Mouse (Mus musculus): Measurements from ENCODE around the gene Arl8b. TPM values are rescaled to one million over a fixed set of nuclear protein-coding genes. Genes with fewer than 3 reads are reported as not detected.

Arl8b gene
- polyA plus RNA-seq, 1 experiment from 2014 or later, result 94.1 TPM

- no peaks in the 10 kb centered on the region for H3K9me3 ChIP-seq (replicated peaks; ENCODE audit: control insufficient read depth, low read length)
- H3K9ac ChIP-seq (ENCODE audit: low read length), result no peak overlapping the region
- WGBS, result 84% methylated on average over 4 of the region's 4 CpGs
- ATAC-seq (ENCODE audit: insufficient read depth, low FRiP score), result no peak
- H3K4me3 ChIP-seq (replicated peaks; ENCODE audit: low read length), result no peak overlapping the region
- peaks cover 21% of the 10 kb centered on the region for H3K4me1 ChIP-seq (ENCODE audit: control insufficient read depth, insufficient read depth, low read length)
- no peak overlapping the region for H3K4me2 ChIP-seq (ENCODE audit: low read depth, low read length)
- H3K27me3 ChIP-seq (ENCODE audit: control insufficient read depth, insufficient read depth, low read length), result no peaks in the 10 kb centered on the region
- peaks cover 3% of the 10 kb centered on the region; the same call in 1 of the 2 replicates for H3K36me3 ChIP-seq (ENCODE audit: control insufficient read depth, insufficient read depth, low read length)
- no peak overlapping the region for H3K27ac ChIP-seq (ENCODE audit: low read length)
Observed at GRCm38 (mm10) chr6:108837958-108838357, 55.1 kb downstream of the Arl8b start.

- 72% methylated on average over 4 of the region's 4 CpGs for WGBS
- H3K9me3 ChIP-seq (replicated peaks; ENCODE audit: control insufficient read depth, low read length), result no peaks in the 10 kb centered on the region
- H3K4me2 ChIP-seq (ENCODE audit: low read depth, low read length), result no peak overlapping the region
- no peak overlapping the region for H3K4me3 ChIP-seq (replicated peaks; ENCODE audit: low read length)
- ATAC-seq (ENCODE audit: insufficient read depth, low FRiP score), result no peak
- H3K27me3 ChIP-seq (ENCODE audit: control insufficient read depth, insufficient read depth, low read length), result no peaks in the 10 kb centered on the region
- peaks cover 12% of the 10 kb centered on the region for H3K4me1 ChIP-seq (ENCODE audit: control insufficient read depth, insufficient read depth, low read length)
- H3K9ac ChIP-seq (ENCODE audit: low read length), result no peak overlapping the region
- peaks cover 9% of the 10 kb centered on the region; the same call in 1 of the 2 replicates for H3K36me3 ChIP-seq (ENCODE audit: control insufficient read depth, insufficient read depth, low read length)
- no peak overlapping the region for H3K27ac ChIP-seq (ENCODE audit: low read length)
Observed at GRCm38 (mm10) chr6:108839432-108839831, 56.5 kb downstream of the Arl8b start.

GRCm38 (mm10) chr6:108840861-108841640 lies 58.2 kb downstream of the Arl8b start:
- peaks cover 1% of the 10 kb centered on the region; the same call in 1 of the 2 replicates for H3K4me1 ChIP-seq (ENCODE audit: control insufficient read depth, insufficient read depth, low read length)
- no peak overlapping the region for H3K27ac ChIP-seq (ENCODE audit: low read length)
- no peak overlapping the region for H3K4me2 ChIP-seq (ENCODE audit: low read depth, low read length)
- H3K9ac ChIP-seq (ENCODE audit: low read length), result no peak overlapping the region
- H3K4me3 ChIP-seq (replicated peaks; ENCODE audit: low read length), result no peak overlapping the region
- ATAC-seq (ENCODE audit: insufficient read depth, low FRiP score), result no peak
- H3K27me3 ChIP-seq (ENCODE audit: control insufficient read depth, insufficient read depth, low read length), result no peaks in the 10 kb centered on the region
- no peaks in the 10 kb centered on the region for H3K9me3 ChIP-seq (replicated peaks; ENCODE audit: control insufficient read depth, low read length)
- WGBS, result 92% methylated on average over 8 of the region's 8 CpGs
- peaks cover 11% of the 10 kb centered on the region; the same call in 1 of the 2 replicates for H3K36me3 ChIP-seq (ENCODE audit: control insufficient read depth, insufficient read depth, low read length)

- no peak for ATAC-seq (ENCODE audit: insufficient read depth, low FRiP score)
- Histone ChIP-seq H3K27me3 (ENCODE audit: control insufficient read depth, insufficient read depth, low read length) (no peaks in the 10 kb centered on the region), H3K36me3 (ENCODE audit: control insufficient read depth, insufficient read depth, low read length) (peaks cover 15% of the 10 kb centered on the region), H3K27ac (ENCODE audit: low read length) (no peak overlapping the region), H3K4me3 (replicated peaks; ENCODE audit: low read length) (no peak overlapping the region), H3K9ac (ENCODE audit: low read length) (no peak overlapping the region), H3K4me1 (ENCODE audit: control insufficient read depth, insufficient read depth, low read length) (no peaks in the 10 kb centered on the region), H3K9me3 (replicated peaks; ENCODE audit: control insufficient read depth, low read length) (no peaks in the 10 kb centered on the region), H3K4me2 (ENCODE audit: low read depth, low read length) (no peak overlapping the region)
- 77% methylated on average over 1 of the region's 1 CpGs for WGBS
Observed at GRCm38 (mm10) chr6:108843664-108844063, 60.8 kb downstream of the Arl8b start.

GRCm38 (mm10) chr6:108844093-108844492 lies 61.2 kb downstream of the Arl8b start:
- H3K4me3 ChIP-seq (replicated peaks; ENCODE audit: low read length), result no peak overlapping the region
- H3K9ac ChIP-seq (ENCODE audit: low read length), result no peak overlapping the region
- 79% methylated on average over 3 of the region's 3 CpGs for WGBS
- no peaks in the 10 kb centered on the region for H3K27me3 ChIP-seq (ENCODE audit: control insufficient read depth, insufficient read depth, low read length)
- no peak for ATAC-seq (ENCODE audit: insufficient read depth, low FRiP score)
- H3K4me2 ChIP-seq (ENCODE audit: low read depth, low read length), result no peak overlapping the region
- peaks cover 18% of the 10 kb centered on the region for H3K36me3 ChIP-seq (ENCODE audit: control insufficient read depth, insufficient read depth, low read length)
- no peak overlapping the region for H3K27ac ChIP-seq (ENCODE audit: low read length)
- no peaks in the 10 kb centered on the region for H3K4me1 ChIP-seq (ENCODE audit: control insufficient read depth, insufficient read depth, low read length)
- H3K9me3 ChIP-seq (replicated peaks; ENCODE audit: control insufficient read depth, low read length), result no peaks in the 10 kb centered on the region

GRCm38 (mm10) chr6:108844771-108845170 lies 61.9 kb downstream of the Arl8b start:
- Histone ChIP-seq H3K27me3 (ENCODE audit: control insufficient read depth, insufficient read depth, low read length) (no peaks in the 10 kb centered on the region), H3K9me3 (replicated peaks; ENCODE audit: control insufficient read depth, low read length) (no peaks in the 10 kb centered on the region), H3K27ac (ENCODE audit: low read length) (no peak overlapping the region), H3K4me1 (ENCODE audit: control insufficient read depth, insufficient read depth, low read length) (no peaks in the 10 kb centered on the region), H3K9ac (ENCODE audit: low read length) (no peak overlapping the region), H3K36me3 (ENCODE audit: control insufficient read depth, insufficient read depth, low read length) (peaks cover 22% of the 10 kb centered on the region), H3K4me3 (replicated peaks; ENCODE audit: low read length) (no peak overlapping the region), H3K4me2 (ENCODE audit: low read depth, low read length) (no peak overlapping the region)
- 89% methylated on average over 7 of the region's 7 CpGs for WGBS
- no peak for ATAC-seq (ENCODE audit: insufficient read depth, low FRiP score)

GRCm38 (mm10) chr6:108852088-108852670 lies 69.3 kb downstream of the Arl8b start:
- Histone ChIP-seq H3K9ac (ENCODE audit: low read length) (no peak overlapping the region), H3K36me3 (ENCODE audit: control insufficient read depth, insufficient read depth, low read length) (peaks cover 38% of the 10 kb centered on the region), H3K4me2 (ENCODE audit: low read depth, low read length) (no peak overlapping the region), H3K4me3 (replicated peaks; ENCODE audit: low read length) (no peak overlapping the region), H3K9me3 (replicated peaks; ENCODE audit: control insufficient read depth, low read length) (no peaks in the 10 kb centered on the region), H3K27me3 (ENCODE audit: control insufficient read depth, insufficient read depth, low read length) (no peaks in the 10 kb centered on the region), H3K27ac (ENCODE audit: low read length) (no peak overlapping the region), H3K4me1 (ENCODE audit: control insufficient read depth, insufficient read depth, low read length) (no peaks in the 10 kb centered on the region)
- WGBS, result 85% methylated on average over 8 of the region's 8 CpGs
- ATAC-seq (ENCODE audit: insufficient read depth, low FRiP score), result no peak

GRCm38 (mm10) chr6:108852986-108853385 lies 70.1 kb downstream of the Arl8b start:
- Histone ChIP-seq H3K9me3 (replicated peaks; ENCODE audit: control insufficient read depth, low read length) (no peaks in the 10 kb centered on the region), H3K4me3 (replicated peaks; ENCODE audit: low read length) (no peak overlapping the region), H3K9ac (ENCODE audit: low read length) (no peak overlapping the region), H3K36me3 (ENCODE audit: control insufficient read depth, insufficient read depth, low read length) (peaks cover 38% of the 10 kb centered on the region), H3K4me1 (ENCODE audit: control insufficient read depth, insufficient read depth, low read length) (no peaks in the 10 kb centered on the region), H3K27me3 (ENCODE audit: control insufficient read depth, insufficient read depth, low read length) (no peaks in the 10 kb centered on the region), H3K27ac (ENCODE audit: low read length) (no peak overlapping the region), H3K4me2 (ENCODE audit: low read depth, low read length) (no peak overlapping the region)
- ATAC-seq (ENCODE audit: insufficient read depth, low FRiP score), result no peak
- 90% methylated on average over 5 of the region's 5 CpGs for WGBS

GRCm38 (mm10) chr6:108858583-108858982 lies 75.7 kb downstream of the Arl8b start:
- H3K9ac ChIP-seq (ENCODE audit: low read length), result no peak overlapping the region
- H3K27ac ChIP-seq (ENCODE audit: low read length), result no peak overlapping the region
- H3K4me1 ChIP-seq (ENCODE audit: control insufficient read depth, insufficient read depth, low read length), result no peaks in the 10 kb centered on the region
- H3K4me2 ChIP-seq (ENCODE audit: low read depth, low read length), result no peak overlapping the region
- H3K27me3 ChIP-seq (ENCODE audit: control insufficient read depth, insufficient read depth, low read length), result no peaks in the 10 kb centered on the region
- peaks cover 3% of the 10 kb centered on the region; the same call in 1 of the 2 replicates for H3K9me3 ChIP-seq (replicated peaks; ENCODE audit: control insufficient read depth, low read length)
- WGBS, result 90% methylated on average over 9 of the region's 9 CpGs
- H3K4me3 ChIP-seq (replicated peaks; ENCODE audit: low read length), result no peak overlapping the region
- H3K36me3 ChIP-seq (ENCODE audit: control insufficient read depth, insufficient read depth, low read length), result peaks cover 13% of the 10 kb centered on the region
- no peak for ATAC-seq (ENCODE audit: insufficient read depth, low FRiP score)

All from stomach, embryonic 16.5 days (tissue).